Mouse (Mus musculus) forebrain, embryonic 10.5 days (tissue): Measurements from ENCODE around the gene Xrcc4. TPM values are rescaled to one million over a fixed set of nuclear protein-coding genes. Genes with fewer than 3 reads are reported as not detected.
A peak's percentile ranks its signal among the peaks of the same experiment; 100 is the strongest.
"Not testable (repeated sequence)": the region's sequence is repeated elsewhere in the genome, so short reads cannot be mapped to it uniquely, and the experiment has no call there.

Experiments
- DNase-seq: peaks from one replicate; pipeline ENCODE4 v3.0.0-alpha.2; 2017; ENCODE audit warnings: low spot score; ENCODE audit errors: extremely low spot score
- H3K27ac ChIP-seq: fragments of 300-500 bp; sonication (generic); 2 replicates; pipeline ENCODE4 v1.5.1; 2016; ENCODE audit warnings: mild to moderate bottlenecking
- H3K27me3 ChIP-seq: fragments of 300-500 bp; sonication (generic); 2 replicates; pipeline ENCODE4 v1.6.1; 2016; ENCODE audit warnings: mild to moderate bottlenecking; ENCODE audit not compliant: poor library complexity, severe bottlenecking
- H3K36me3 ChIP-seq: fragments of 300-500 bp; sonication (generic); replicated peaks from 2 replicates; pipeline ENCODE4 v1.6.1; 2016; ENCODE audit warnings: mild to moderate bottlenecking, moderate library complexity
- H3K4me1 ChIP-seq: fragments of 300-500 bp; sonication (generic); 2 replicates; pipeline ENCODE4 v1.6.1; 2016
- H3K4me3 ChIP-seq: fragments of 300-500 bp; sonication (generic); 2 replicates; pipeline ENCODE4 v1.5.1; 2016; ENCODE audit warnings: mild to moderate bottlenecking, moderate library complexity
- H3K9me3 ChIP-seq: fragments of 300-500 bp; sonication (generic); 2 replicates; pipeline ENCODE4 v1.6.1; 2016; ENCODE audit warnings: mild to moderate bottlenecking, moderate library complexity
- WGBS: fragments of 180-500 bp; shearing (Covaris S2); methylation state at CpG from one replicate; pipeline ENCODE4 v1.1.7; 2016; 5-methylcytosine and 5-hydroxymethylcytosine counted together
- polyA plus RNA-seq: library from polyadenylated mRNA; unstranded; fragments of >200 nt; fragmentation: Nextera tagmentation; extraction: Ambion mirVana; gene quantifications from 2 replicates; pipeline ENCODE4 v1.2.1, GENCODE M21; 2016

Xrcc4 gene
- 7.4 and 9.5 TPM in 2 replicates for polyA plus RNA-seq

GRCm38 (mm10) chr13:90088962-90089824, at the start of gene Xrcc4, which contains the start of gene Tmem167:
TSS of gene Xrcc4 (minus strand) at chr13:90089608.
TSS of gene Tmem167 (plus strand) at chr13:90089123.
- Histone ChIP-seq H3K27me3 (no peaks in the 10 kb centered on the region), H3K36me3 (peaks cover 5% of the 10 kb centered on the region), H3K27ac (peak within 1 kb of the TSS; percentile 97), H3K4me1 (peaks cover 20% of the 10 kb centered on the region), H3K9me3 (no peaks in the 10 kb centered on the region), H3K4me3 (peak within 1 kb of the TSS; percentile 98)
- DNase-seq, result peak; percentile 94
- WGBS, result 4% methylated on average over 41 of the region's 41 CpGs

GRCm38 (mm10) chr13:90136156-90136910, 46.9 kb upstream of the Xrcc4 start:
- H3K4me3 ChIP-seq, result no peak overlapping the region
- H3K27ac ChIP-seq, result no peak overlapping the region
- no peak for DNase-seq
- H3K9me3 ChIP-seq, result no peaks in the 10 kb centered on the region
- peaks cover 3% of the 10 kb centered on the region; the same call in 1 of the 2 replicates for H3K4me1 ChIP-seq
- H3K36me3 ChIP-seq, result no peaks in the 10 kb centered on the region
- no peaks in the 10 kb centered on the region for H3K27me3 ChIP-seq
- WGBS, result 81% methylated on average over 3 of the region's 3 CpGs

GRCm38 (mm10) chr13:90111681-90112080, 22.3 kb upstream of the Xrcc4 start:
- no peak for DNase-seq
- Histone ChIP-seq H3K4me1 (no peaks in the 10 kb centered on the region), H3K27ac (no peak overlapping the region), H3K4me3 (no peak overlapping the region), H3K27me3 (no peaks in the 10 kb centered on the region), H3K36me3 (peaks cover 20% of the 10 kb centered on the region), H3K9me3 (no peaks in the 10 kb centered on the region)
- WGBS, result 92% methylated on average over 1 of the region's 1 CpGs

GRCm38 (mm10) chr13:90108746-90109145, 19.3 kb upstream of the Xrcc4 start:
- H3K27me3 ChIP-seq, H3K27ac ChIP-seq, DNase-seq, H3K9me3 ChIP-seq, H3K4me3 ChIP-seq, H3K4me1 ChIP-seq: not testable (repeated sequence)
- WGBS, result 97% methylated on average over 5 of the region's 5 CpGs
- H3K36me3 ChIP-seq, result peaks cover 49% of the 10 kb centered on the region

GRCm38 (mm10) chr13:90106139-90106538, 16.7 kb upstream of the Xrcc4 start:
- H3K36me3 ChIP-seq, result peaks cover 75% of the 10 kb centered on the region
- no peaks in the 10 kb centered on the region for H3K4me1 ChIP-seq
- 96% methylated on average over 7 of the region's 7 CpGs for WGBS
- H3K4me3 ChIP-seq, result no peak overlapping the region
- no peak for DNase-seq
- H3K27ac ChIP-seq, result no peak overlapping the region
- H3K27me3 ChIP-seq, result no peaks in the 10 kb centered on the region
- H3K9me3 ChIP-seq, result no peaks in the 10 kb centered on the region

GRCm38 (mm10) chr13:90101514-90101913, 12.1 kb upstream of the Xrcc4 start:
- H3K36me3 ChIP-seq, result peaks cover 81% of the 10 kb centered on the region
- DNase-seq, result no peak
- H3K9me3 ChIP-seq, result no peaks in the 10 kb centered on the region
- no peaks in the 10 kb centered on the region for H3K4me1 ChIP-seq
- no peak overlapping the region for H3K4me3 ChIP-seq
- no peaks in the 10 kb centered on the region for H3K27me3 ChIP-seq
- no peak overlapping the region for H3K27ac ChIP-seq

- Histone ChIP-seq H3K36me3 (peaks cover 5% of the 10 kb centered on the region), H3K27ac (peak overlapping the region; percentile 97), H3K27me3 (no peaks in the 10 kb centered on the region), H3K4me3 (peak overlapping the region; percentile 98), H3K9me3 (no peaks in the 10 kb centered on the region), H3K4me1 (peaks cover 20% of the 10 kb centered on the region)
- 0% methylated on average over 27 of the region's 27 CpGs for WGBS
- no peak for DNase-seq
These were observed 396 bp upstream of the Xrcc4 start for GRCm38 (mm10) chr13:90089825-90090183.

GRCm38 (mm10) chr13:90061877-90062276, 27.5 kb downstream of the Xrcc4 start:
- no peak for DNase-seq
- no peak overlapping the region for H3K4me3 ChIP-seq
- H3K36me3 ChIP-seq, result no peaks in the 10 kb centered on the region
- no peak overlapping the region for H3K27ac ChIP-seq
- H3K9me3 ChIP-seq, result no peaks in the 10 kb centered on the region
- H3K27me3 ChIP-seq, result no peaks in the 10 kb centered on the region
- 90% methylated on average over 1 of the region's 1 CpGs for WGBS
- no peaks in the 10 kb centered on the region for H3K4me1 ChIP-seq

GRCm38 (mm10) chr13:90052408-90052807, 37.0 kb downstream of the Xrcc4 start:
- no peak overlapping the region for H3K27ac ChIP-seq
- H3K27me3 ChIP-seq, result no peaks in the 10 kb centered on the region
- no peak for DNase-seq
- no peaks in the 10 kb centered on the region for H3K4me1 ChIP-seq
- no peaks in the 10 kb centered on the region for H3K36me3 ChIP-seq
- 88% methylated on average over 3 of the region's 3 CpGs for WGBS
- no peaks in the 10 kb centered on the region for H3K9me3 ChIP-seq
- no peak overlapping the region for H3K4me3 ChIP-seq

- Histone ChIP-seq H3K4me3 (no peak overlapping the region), H3K27me3 (no peaks in the 10 kb centered on the region), H3K9me3 (no peaks in the 10 kb centered on the region), H3K4me1 (no peaks in the 10 kb centered on the region), H3K27ac (no peak overlapping the region), H3K36me3 (no peaks in the 10 kb centered on the region)
- DNase-seq, result no peak
- 84% methylated on average over 6 of the region's 6 CpGs for WGBS
These were observed 37.7 kb downstream of the Xrcc4 start for GRCm38 (mm10) chr13:90051735-90052134.

- Histone ChIP-seq H3K27me3 (peaks cover 5% of the 10 kb centered on the region; the same call in 1 of the 2 replicates), H3K36me3 (no peaks in the 10 kb centered on the region), H3K27ac (no peak overlapping the region), H3K4me3 (no peak overlapping the region), H3K9me3 (no peaks in the 10 kb centered on the region), H3K4me1 (peaks cover 3% of the 10 kb centered on the region)
- WGBS, result 9% methylated on average over 2 of the region's 2 CpGs
- DNase-seq, result peak; percentile 29
These were observed 49.8 kb downstream of the Xrcc4 start for GRCm38 (mm10) chr13:90039613-90040012.

- 72% methylated on average over 4 of the region's 4 CpGs for WGBS
- Histone ChIP-seq H3K27me3 (no peaks in the 10 kb centered on the region), H3K27ac (peak overlapping the region; percentile 35; the same call in 1 of the 2 replicates), H3K9me3 (no peaks in the 10 kb centered on the region), H3K4me1 (peaks cover 9% of the 10 kb centered on the region), H3K4me3 (no peak overlapping the region), H3K36me3 (no peaks in the 10 kb centered on the region)
- no peak for DNase-seq
These were observed 56.4 kb downstream of the Xrcc4 start for GRCm38 (mm10) chr13:90032977-90033376.

GRCm38 (mm10) chr13:90032523-90032922, 56.9 kb downstream of the Xrcc4 start:
- Histone ChIP-seq H3K27me3 (no peaks in the 10 kb centered on the region), H3K27ac (peak overlapping the region; percentile 35; the same call in 1 of the 2 replicates), H3K4me1 (peaks cover 9% of the 10 kb centered on the region), H3K4me3 (no peak overlapping the region), H3K36me3 (no peaks in the 10 kb centered on the region), H3K9me3 (no peaks in the 10 kb centered on the region)
- 44% methylated on average over 2 of the region's 2 CpGs for WGBS
- DNase-seq, result no peak
